Mouse (Mus musculus): ENCODE results near the gene Sumo1.

DNA sequence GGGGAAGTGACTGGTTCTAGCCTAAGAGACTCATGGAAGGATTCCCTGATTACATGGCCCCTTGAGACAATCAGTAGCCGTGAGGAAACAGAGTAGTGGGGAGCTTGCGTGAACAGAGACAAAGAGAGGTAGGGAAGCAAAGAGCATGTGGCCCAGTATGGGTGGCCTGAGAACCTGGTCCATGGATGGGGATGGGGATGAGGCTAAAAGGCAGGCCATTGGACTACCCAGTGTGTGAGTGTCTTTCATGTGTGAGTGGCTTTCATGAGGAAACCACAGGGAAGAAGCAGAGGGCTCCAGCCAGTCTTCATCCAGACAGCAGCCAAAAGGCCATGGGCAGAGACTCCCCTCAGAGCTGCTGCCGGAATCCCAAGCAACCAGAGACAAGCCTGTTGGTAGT lies 96.8 kb downstream of the Sumo1 start:
- TF ChIP-seq POLR2A (IDR thresholded peaks at IDR 0.05; ENCODE audit: insufficient read depth, low read length) (no peak), CTCF (IDR thresholded peaks at IDR 0.05; ENCODE audit: low read depth, low read length) (no peak)
